Mouse (Mus musculus): Measurements from ENCODE around the gene Epha10. TPM values are rescaled to one million over a fixed set of nuclear protein-coding genes. Genes with fewer than 3 reads are reported as not detected.
"Not testable (repeated sequence)": the region's sequence is repeated elsewhere in the genome, so short reads cannot be mapped to it uniquely, and the experiment has no call there.

Epha10 gene
- total and polyA plus RNA-seq, 3 experiments: 0.02 TPM; not detected in 2

GRCm38 (mm10) chr4:124899906-124900305 is 19.2 kb downstream of the Epha10 start:
- DNase-seq: no peak
- no peaks in the 10 kb centered on the region for H3K79me2 ChIP-seq (replicated peaks; ENCODE audit: control insufficient read depth, insufficient read depth, low read length)
- H3K27me3 ChIP-seq (ENCODE audit: control insufficient read depth, insufficient read depth, low read length): peaks cover 6% of the 10 kb centered on the region
- TF ChIP-seq POLR2A (IDR thresholded peaks at IDR 0.05; ENCODE audit: insufficient read depth, low read depth, low read length) (no peak), EP300 (IDR thresholded peaks at IDR 0.05; ENCODE audit: insufficient read depth, low read depth, low read length) (no peak), CTCF (IDR thresholded peaks at IDR 0.05) (no peak)
- no peak overlapping the region for H3K27ac ChIP-seq
- WGBS: 37% methylated on average over 5 of the region's 5 CpGs
- H3K4me1 ChIP-seq (ENCODE audit: control insufficient read depth, insufficient read depth, low read length): no peaks in the 10 kb centered on the region
- H3K4me3 ChIP-seq: no peak overlapping the region
- H3K9ac ChIP-seq (ENCODE audit: low read depth, low read length): no peak overlapping the region
- no peaks in the 10 kb centered on the region for H3K36me3 ChIP-seq (ENCODE audit: control insufficient read depth, insufficient read depth, low read length)
- intact Hi-C loops (cut with DNase I): no loop called here

GRCm38 (mm10) chr4:124905417-124905816 is 24.7 kb downstream of the Epha10 start:
- no peaks in the 10 kb centered on the region for H3K4me1 ChIP-seq (ENCODE audit: control insufficient read depth, insufficient read depth, low read length)
- H3K79me2 ChIP-seq (replicated peaks; ENCODE audit: control insufficient read depth, insufficient read depth, low read length): no peaks in the 10 kb centered on the region
- no peak for DNase-seq
- peak; percentile 26 for TF ChIP-seq CTCF (IDR thresholded peaks at IDR 0.05)
- TF ChIP-seq POLR2A (IDR thresholded peaks at IDR 0.05; ENCODE audit: insufficient read depth, low read depth, low read length): no peak
- intact Hi-C loops (cut with DNase I): no loop called here
- 73% methylated on average over 4 of the region's 4 CpGs for WGBS
- no peak overlapping the region for H3K4me3 ChIP-seq
- H3K27me3 ChIP-seq (ENCODE audit: control insufficient read depth, insufficient read depth, low read length): no peaks in the 10 kb centered on the region
- H3K36me3 ChIP-seq (ENCODE audit: control insufficient read depth, insufficient read depth, low read length): no peaks in the 10 kb centered on the region
- H3K9ac ChIP-seq (ENCODE audit: low read depth, low read length): no peak overlapping the region
- H3K27ac ChIP-seq: no peak overlapping the region

DNA sequence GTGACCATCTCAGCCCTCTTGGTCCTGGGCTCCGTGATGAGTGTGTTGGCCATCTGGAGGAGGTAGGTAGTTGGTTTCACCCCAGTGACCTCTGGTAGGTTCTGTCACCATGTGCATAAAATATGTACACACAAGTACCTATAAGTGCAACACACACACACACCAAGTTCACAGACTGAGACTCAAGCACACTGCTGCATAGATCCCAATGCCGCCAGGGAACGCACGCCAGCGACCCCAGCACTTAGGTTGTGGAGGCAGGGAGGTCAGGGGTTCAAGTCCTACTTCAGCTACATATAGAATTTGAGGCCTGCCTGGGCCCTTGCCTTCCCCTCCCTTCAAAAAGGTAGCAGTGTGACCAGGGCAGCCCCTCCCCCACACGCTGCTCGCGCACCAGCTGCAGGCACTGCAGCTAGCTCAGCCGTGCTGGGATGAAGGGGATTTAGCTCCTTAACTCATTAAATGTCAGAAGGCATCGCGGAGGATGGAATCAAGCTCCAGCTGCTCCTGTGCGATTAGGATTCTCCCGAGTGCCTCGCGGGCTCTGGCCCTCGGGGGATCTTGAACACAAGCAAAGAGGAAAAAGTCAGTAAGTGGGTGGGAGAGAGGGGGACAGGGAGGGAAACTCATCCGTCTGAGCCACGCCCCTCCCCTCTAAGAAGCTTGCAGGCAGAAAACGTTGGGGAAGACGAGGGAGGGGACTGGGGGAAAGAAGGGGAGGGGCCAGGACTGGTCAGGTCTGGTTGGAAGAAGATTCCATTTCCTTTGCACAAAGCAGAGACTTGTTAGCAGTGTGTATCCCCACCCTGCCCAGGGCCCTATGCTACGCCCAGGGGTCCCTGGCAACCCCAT is 25.5 kb downstream of the Epha10 start:
- no peak for TF ChIP-seq POLR2A (IDR thresholded peaks at IDR 0.05; ENCODE audit: insufficient read depth, low read depth, low read length)
- TF ChIP-seq EP300 (IDR thresholded peaks at IDR 0.05; ENCODE audit: insufficient read depth, low read depth, low read length): no peak
- no peak for TF ChIP-seq CTCF (IDR thresholded peaks at IDR 0.05)
- H3K79me2 ChIP-seq (replicated peaks; ENCODE audit: control insufficient read depth, insufficient read depth, low read length): no peaks in the 10 kb centered on the region
- no peak overlapping the region for H3K9ac ChIP-seq (ENCODE audit: low read depth, low read length)
- no peak overlapping the region for H3K27ac ChIP-seq
- no peaks in the 10 kb centered on the region for H3K27me3 ChIP-seq (ENCODE audit: control insufficient read depth, insufficient read depth, low read length)
- no peak overlapping the region for H3K4me3 ChIP-seq
- 12% methylated on average over 21 of the region's 21 CpGs for WGBS
- intact Hi-C loops (cut with DNase I): no loop called here
- no peaks in the 10 kb centered on the region for H3K4me1 ChIP-seq (ENCODE audit: control insufficient read depth, insufficient read depth, low read length)
- no peak for DNase-seq
- H3K36me3 ChIP-seq (ENCODE audit: control insufficient read depth, insufficient read depth, low read length): no peaks in the 10 kb centered on the region

DNA sequence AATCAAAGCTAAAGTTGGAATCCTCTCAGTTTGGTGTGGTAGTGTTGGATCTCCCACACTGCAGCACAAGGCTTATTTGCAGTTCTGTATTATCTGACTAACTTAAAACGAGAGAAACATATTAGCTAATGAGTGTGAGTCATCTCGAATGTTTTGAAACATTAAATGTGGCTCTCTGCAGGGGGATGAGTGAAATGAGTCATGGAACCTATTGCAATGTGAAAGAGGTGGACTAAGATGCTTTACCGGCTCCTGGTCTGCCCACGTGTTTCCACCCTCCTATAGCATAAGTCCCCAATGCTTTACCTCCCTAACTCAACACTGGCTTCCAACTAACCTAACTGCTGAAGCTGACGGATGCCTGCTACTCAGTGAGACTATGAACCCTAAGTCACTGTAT is 47.4 kb downstream of the Epha10 start:
- WGBS: 88% methylated on average over 5 of the region's 5 CpGs
- Histone ChIP-seq H3K9ac (ENCODE audit: low read depth, low read length) (no peak overlapping the region), H3K27me3 (ENCODE audit: control insufficient read depth, insufficient read depth, low read length) (no peaks in the 10 kb centered on the region), H3K79me2 (replicated peaks; ENCODE audit: control insufficient read depth, insufficient read depth, low read length) (no peaks in the 10 kb centered on the region), H3K27ac (no peak overlapping the region), H3K4me3 (no peak overlapping the region), H3K36me3 (ENCODE audit: control insufficient read depth, insufficient read depth, low read length) (no peaks in the 10 kb centered on the region), H3K4me1 (ENCODE audit: control insufficient read depth, insufficient read depth, low read length) (no peaks in the 10 kb centered on the region)
- TF ChIP-seq POLR2A (IDR thresholded peaks at IDR 0.05; ENCODE audit: insufficient read depth, low read depth, low read length) (no peak), CTCF (IDR thresholded peaks at IDR 0.05) (no peak), EP300 (IDR thresholded peaks at IDR 0.05; ENCODE audit: insufficient read depth, low read depth, low read length) (no peak)
- DNase-seq: no peak
- intact Hi-C loops (cut with DNase I): no loop called here

DNA sequence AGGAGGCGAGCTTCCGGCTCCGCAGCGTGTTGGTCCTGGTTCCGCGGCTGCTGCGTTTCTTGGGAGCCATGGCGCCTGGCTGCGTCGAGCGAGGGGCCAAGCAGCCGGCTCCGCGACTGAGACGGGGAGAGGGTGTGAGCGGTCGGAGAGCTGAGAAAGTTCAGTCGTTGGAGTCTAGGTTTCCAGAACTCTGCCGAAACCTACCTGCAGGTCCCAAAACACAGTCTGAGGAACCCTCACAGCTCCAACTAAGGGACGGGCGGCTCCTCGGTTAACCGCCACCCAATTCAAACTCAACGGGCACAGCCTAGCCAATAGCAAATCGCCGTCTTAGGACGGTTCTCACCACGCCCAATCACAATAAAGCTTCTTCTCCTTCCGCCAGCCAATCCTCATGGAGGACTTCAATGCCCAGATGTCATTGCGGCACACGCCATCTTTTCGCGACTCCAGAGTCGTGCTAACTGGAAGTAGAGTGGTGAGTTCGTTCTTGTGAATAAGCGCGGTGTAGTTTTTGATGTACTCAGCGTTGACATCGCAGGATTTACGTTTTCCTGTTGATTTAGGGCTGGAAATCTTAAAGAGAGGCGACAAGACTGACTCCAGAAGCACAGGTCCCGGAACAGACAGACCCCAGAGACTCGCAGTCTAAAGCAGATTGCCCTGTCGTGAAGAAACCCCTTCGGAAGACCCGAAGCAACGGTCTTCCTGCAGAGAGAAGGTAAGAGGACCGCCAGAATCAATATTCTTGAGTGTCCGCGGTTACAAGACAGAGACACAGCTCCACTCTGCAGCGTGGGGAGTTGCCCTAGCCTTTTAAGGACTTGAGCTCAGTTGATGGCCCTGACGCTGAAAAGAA is 56.1 kb downstream of the Epha10 start, which contains the start of gene 9930104L06Rik:
9930104L06Rik (plus strand) TSS at position 436 of the 859 bp plus-strand sequence.
- Histone ChIP-seq H3K27me3 (ENCODE audit: control insufficient read depth, insufficient read depth, low read length) (no peaks in the 10 kb centered on the region), H3K79me2 (replicated peaks; ENCODE audit: control insufficient read depth, insufficient read depth, low read length) (no peaks in the 10 kb centered on the region), H3K4me3 (peak within 1 kb of the TSS; percentile 92), H3K27ac (peak within 1 kb of the TSS; percentile 70), H3K36me3 (ENCODE audit: control insufficient read depth, insufficient read depth, low read length) (no peaks in the 10 kb centered on the region; the same call in 1 of the 2 replicates), H3K9ac (ENCODE audit: low read depth, low read length) (peak within 1 kb of the TSS; percentile 56), H3K4me1 (ENCODE audit: control insufficient read depth, insufficient read depth, low read length) (no peaks in the 10 kb centered on the region)
- under 1% methylated on average over 52 of the region's 52 CpGs for WGBS
- peak; percentile 95 for DNase-seq
- intact Hi-C loops (cut with DNase I): loop anchor here (2.0 to 5.0 kb wide), 3 partner anchors 85 to 135 kb away; partner anchors contain the start of genes 1110065P20Rik, Mtf1, Snip1 and Yrdc
- TF ChIP-seq EP300 (IDR thresholded peaks at IDR 0.05; ENCODE audit: insufficient read depth, low read depth, low read length): 0 out of 2 replicates have a peak, but pooled peaks have one; percentile 33
- TF ChIP-seq POLR2A (IDR thresholded peaks at IDR 0.05; ENCODE audit: insufficient read depth, low read depth, low read length): peak; percentile 86
- TF ChIP-seq CTCF (IDR thresholded peaks at IDR 0.05): 0 out of 2 replicates have a peak, but pooled peaks have one; percentile 4

GRCm38 (mm10) chr4:124939211-124939610 is 58.5 kb downstream of the Epha10 start, which contains the start of gene Cdca8:
Gene Cdca8, minus strand, starts transcription at chr4:124939311.
- H3K27ac ChIP-seq; DNase-seq; H3K27me3 ChIP-seq (ENCODE audit: control insufficient read depth, insufficient read depth, low read length); H3K4me1 ChIP-seq (ENCODE audit: control insufficient read depth, insufficient read depth, low read length); H3K79me2 ChIP-seq (replicated peaks; ENCODE audit: control insufficient read depth, insufficient read depth, low read length); H3K4me3 ChIP-seq; H3K9ac ChIP-seq (ENCODE audit: low read depth, low read length); H3K36me3 ChIP-seq (ENCODE audit: control insufficient read depth, insufficient read depth, low read length): not testable (repeated sequence)
- intact Hi-C loops (cut with DNase I): loop anchor here (5.0 kb wide), 2 partner anchors 87 to 137 kb away; partner anchors contain the start of genes 1110065P20Rik, Mtf1 and Yrdc
- 96% methylated on average over 4 of the region's 4 CpGs for WGBS
